Mouse (Mus musculus) yolk sac, embryonic 10.5 days (tissue): ENCODE measurements around the gene Actc1.

Source experiments
- DNase-seq: peaks from one replicate; pipeline ENCODE4 v3.0.0-alpha.2; 2017; ENCODE audit warnings: low spot score

Gene Actc1

DNA sequence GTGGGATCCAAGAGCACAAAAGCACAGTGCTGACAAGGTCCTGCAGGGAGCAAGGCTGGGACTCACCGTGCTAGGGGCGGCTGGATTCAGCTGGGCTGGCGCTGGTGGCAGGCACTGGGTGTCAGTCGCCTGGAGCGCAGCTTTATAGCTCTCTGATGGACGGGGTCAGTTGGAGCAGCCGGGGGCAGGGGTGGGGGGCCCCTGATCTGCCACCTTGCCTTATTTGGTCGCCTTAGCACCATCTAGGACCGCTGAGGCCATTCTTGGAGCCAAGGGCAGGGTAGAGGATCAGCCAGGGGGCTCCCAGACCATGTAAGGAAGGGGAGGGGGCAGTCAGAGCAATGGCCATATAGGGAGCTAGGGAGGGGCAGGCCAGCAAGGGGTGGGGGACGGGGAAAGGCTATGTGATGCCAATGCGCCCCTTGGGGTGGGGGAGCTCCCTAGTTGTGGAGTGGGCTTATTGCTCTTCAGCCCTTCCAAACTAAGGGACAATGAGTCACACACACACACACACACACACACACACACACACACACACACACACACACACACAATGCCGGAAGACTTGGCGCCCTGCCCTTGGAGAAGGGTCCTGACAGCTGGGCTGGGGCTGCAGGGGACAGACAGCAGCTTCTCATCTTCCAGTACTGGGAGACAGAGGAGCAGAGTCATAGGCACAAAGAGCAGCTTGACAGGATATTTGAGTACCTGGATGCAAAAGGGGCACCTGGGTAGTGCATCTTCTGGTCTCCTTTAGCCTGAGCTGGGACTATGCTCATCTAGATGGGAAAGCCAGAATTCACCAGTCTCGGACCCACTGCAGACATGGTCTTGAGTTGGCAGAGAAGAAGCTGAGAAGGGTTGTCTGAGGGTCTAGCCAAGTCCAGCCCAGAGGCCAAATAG is at the start of gene Actc1:
Gene Actc1 (minus strand): TSS at position 853 of the 903 bp plus-strand sequence.
- no peak for DNase-seq

DNA sequence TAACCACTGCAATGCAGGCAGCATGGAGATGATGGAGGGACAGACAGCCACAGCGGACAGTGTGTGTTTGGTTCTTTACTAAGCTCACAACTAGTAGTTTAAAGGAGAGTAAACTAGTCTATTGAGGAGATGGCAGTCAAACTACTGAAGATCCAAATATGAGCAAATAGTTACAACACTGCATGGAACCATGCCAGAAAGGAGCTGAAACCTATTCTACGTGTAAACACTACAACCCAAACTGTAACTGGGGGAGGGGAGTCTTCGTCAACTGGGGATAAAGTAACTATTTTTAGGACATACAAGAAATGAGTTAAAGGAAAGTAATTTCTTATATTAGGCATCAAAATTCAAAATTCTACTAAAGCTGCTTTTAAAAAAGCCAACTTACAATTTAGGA is 49.1 kb upstream of the Actc1 start:
- DNase-seq: no peak

DNA sequence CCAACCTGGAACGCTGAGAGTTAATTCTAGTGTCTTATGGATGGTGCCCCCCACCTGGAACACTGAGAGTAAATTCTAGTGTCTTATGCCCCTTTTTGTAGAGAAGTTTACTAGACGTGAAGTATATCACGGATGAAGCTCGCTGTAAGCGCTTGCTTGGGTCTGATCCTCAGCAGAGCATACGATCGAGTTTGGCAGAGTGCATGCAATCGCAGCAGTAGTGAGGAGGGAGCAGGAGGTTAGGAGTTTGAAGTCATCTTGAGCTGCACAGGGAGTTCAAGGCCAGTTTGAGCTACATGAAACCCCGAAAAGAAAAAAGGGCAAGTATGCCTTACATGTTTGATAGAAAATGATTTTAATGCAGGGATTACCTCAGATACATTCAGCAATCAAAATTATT is 47.5 kb upstream of the Actc1 start:
- DNase-seq: no peak

DNA sequence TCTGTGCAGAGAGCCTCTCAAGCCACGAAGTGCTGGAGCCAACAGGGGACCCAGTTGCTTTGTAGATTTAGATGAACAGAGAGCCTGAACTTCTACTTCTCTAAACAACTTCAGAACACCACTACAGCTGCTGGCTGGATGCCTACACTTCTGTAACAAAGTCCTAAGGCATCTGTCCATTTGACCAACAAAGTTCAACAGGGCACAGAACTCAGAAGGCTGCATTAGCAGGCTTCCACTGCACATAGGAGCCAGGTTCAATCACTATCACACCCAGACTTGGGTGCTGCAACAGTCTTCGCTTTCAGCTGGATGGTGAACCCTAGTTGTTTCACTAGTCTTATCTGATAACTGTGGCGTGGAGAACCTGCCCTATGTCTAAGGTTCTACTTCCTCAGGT is 46.5 kb upstream of the Actc1 start:
- no peak for DNase-seq

DNA sequence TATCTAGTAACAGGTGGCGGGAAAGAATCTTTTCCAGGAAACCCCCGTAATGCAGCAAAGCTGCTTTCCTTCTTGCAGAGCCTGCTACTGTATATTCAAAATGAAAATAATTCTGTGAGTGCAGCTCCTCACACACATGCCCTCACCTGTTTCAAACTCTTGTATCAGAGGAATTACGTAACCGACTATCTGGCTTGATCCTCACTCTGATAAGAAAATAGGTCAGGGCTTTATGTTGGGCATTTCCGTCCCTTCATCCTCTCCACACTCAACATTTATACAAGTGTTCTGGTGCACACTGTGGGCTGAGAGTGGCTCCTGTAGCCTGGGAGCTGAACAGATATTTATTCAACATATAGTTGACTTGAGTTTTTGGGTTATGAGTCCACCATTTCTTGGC is 45.8 kb upstream of the Actc1 start:
- no peak for DNase-seq

DNA sequence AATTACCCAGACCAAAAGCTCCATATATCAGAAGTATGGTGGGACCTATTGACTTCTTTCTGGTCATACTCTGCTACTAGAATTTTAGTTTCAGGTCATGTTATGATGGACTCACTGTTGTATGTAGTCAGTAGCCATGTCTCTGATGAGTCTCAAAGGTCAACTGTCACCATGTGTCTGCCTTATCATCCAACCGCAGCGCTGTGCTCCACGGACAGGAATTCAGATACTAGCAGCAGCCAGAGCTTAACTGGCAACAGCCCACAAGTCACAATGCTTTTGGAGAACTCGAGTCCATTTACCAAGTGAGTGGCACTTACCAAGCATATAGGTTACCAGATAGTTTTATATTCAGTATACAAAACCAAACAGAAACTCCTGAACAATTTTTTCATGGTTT is 44.3 kb upstream of the Actc1 start:
- DNase-seq: no peak

DNA sequence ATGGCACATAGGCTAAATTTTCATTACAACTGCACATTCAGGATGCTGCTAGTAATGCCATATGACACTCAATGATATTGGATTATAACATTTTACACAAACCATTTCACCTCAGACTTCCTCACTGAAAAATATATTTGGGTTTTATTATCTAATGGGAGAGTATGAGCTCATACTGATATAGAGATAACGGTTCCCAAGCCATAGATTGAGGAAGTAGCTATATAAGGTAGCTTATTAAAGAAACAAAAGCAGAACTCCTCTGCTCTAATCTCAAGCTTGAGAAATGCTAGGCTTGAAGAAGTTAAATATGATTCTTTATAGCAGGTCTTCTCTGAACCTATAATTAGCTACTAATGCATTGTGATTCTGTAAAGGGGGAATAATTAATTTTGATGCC is 43.2 kb upstream of the Actc1 start:
- no peak for DNase-seq

DNA sequence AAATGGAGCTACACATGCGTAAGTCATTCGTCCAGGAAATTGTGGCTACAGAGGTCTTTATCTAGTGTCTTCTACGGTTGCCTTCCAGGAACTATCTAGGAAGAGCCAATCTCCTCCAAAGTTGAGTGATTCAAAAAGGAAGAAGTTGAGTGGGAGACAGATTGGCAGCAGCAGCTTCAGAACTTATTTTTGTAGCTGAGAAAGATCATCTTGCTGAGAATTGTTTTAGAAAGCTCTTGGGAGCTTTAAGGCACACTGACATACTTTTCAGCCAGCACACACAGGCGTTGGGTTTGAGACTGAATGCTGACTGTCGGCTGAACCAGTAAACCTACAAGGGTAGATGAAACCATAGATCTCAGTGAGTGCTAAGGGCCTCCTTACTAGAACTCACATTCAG is 42.0 kb upstream of the Actc1 start:
- DNase-seq: no peak

DNA sequence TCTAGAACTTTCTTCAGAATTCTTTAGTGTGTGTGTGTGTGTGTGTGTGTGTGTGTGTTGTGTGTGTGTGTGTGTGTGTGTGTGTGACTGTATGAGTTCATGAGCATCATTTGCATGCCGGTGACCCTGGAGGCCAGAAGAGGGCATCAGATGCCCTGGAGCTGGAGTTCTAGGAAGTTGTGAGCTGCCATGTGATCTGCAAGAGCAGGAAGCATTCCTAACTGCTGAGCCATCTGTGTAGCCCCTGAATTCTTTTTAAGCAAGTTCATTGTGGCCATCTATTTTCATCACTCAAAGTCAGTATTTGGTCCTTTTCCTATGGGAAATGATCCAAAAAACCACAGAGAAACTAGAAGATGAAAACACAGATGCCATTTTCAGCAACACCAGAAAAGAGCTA is 41.3 kb upstream of the Actc1 start:
- DNase-seq: no peak

DNA sequence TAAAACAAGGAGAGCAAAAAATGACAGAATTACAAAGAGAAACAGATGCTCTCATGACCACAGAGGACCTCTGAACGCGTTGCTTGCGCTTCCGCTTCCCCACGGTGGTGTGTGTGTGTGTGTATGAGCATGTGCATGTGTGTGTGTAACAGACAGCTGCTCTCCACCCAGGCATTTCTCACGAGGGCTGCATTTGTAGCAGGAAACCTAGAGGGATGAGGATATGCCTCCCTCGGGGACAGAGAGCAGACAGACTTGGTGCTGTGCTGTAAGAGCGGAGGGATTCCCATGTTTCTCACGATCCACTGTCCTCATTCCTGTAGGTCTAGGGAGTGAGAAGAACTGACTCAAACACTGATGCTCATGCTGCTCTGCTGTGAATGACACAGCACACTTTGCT is 40.2 kb upstream of the Actc1 start:
- no peak for DNase-seq

DNA sequence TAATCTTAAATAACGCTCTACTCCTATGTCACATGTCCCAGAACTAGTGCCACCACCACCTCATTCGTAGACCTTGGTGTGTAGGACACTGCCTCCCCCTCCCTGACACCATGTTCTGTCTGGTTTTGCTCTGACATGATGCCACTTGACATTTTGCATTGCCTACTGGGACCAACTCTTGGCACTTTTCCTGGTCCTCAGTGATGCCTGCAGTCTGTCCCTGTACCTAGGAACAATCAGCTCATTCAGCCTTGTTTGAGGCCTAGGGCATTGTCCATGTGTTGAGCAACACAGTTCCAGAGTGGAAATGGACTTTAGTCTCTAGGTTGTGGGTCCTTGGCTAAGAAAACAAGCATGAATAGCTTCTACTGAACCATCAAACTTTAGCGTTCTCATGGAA is 36.5 kb upstream of the Actc1 start:
- peak; percentile 9 for DNase-seq

DNA sequence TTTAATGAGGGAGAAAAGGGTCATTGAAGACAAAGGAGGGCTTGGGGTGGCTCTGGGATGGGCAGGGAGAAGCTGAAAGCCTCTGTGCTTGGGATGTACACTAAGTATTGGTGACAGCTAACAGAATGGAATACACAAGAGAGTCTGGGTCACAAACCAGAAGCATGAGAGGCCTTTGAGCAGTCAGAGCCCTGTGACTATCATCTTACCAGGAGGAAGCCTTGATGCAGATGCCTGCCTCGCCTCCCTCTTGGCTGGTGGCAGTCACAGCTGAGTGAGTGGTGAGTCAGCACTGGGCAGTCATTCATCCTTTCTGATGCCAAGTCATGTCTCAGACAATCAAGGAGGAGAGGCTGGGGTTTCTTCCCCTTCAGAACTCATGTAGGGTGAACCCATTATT is 33.9 kb upstream of the Actc1 start:
- DNase-seq: no peak

DNA sequence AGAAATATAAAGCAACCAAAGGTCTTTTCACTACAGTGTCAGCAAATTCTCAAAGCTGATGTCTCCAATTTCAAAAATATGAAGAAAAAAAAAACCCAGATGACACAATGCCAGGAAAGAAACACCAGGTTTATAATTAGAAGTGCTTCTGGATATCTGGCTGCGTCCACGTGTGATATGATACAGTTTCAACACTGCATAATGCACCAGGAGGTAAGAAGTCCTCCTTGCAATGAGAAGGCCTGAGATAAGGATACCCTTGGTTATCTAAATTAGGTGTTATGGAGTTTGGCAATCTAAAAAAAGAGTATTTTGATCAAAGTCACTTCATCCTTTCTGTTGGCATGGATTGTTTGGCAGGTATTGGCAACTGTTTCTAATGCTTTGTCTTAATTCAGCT is 18.5 kb upstream of the Actc1 start:
- no peak for DNase-seq

DNA sequence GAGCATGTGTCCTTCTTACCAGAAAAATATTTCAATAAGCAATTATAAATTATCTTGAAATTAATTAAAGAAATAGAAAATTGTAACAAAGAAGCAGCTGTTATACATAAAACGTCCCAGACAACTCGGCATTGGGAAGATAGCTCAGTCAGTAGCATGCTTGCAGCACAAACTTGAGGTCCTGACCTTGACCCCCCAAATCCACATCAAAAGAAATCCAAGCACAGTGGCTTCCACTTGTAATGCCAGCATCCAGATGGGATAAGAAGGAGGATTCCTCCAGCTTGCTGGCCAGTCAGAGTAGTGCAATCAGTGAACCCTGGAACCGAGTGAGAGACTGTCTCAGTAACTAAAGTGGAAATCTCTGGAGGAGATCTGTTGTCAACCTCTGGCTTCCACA is 12.9 kb upstream of the Actc1 start:
- DNase-seq: no peak

DNA sequence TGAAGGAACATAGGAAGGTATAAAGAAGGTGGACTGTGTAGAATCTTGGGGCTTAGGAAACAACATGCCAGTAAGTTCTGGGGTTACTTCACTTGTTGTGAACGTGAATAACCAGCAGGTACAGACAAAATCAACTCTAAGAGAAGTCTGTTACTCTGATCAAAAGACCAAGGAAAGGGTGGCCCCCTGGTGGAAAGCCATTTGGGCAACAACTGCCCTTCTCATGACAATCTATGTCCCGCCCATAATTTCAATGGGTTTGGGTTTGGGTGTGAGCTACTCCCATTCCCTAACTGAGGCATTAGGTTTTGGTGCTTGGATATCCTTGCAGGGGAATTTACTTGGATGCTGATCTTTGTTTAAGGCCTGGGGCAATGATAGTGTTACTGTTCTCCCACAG is 10.7 kb upstream of the Actc1 start:
- no peak for DNase-seq

DNA sequence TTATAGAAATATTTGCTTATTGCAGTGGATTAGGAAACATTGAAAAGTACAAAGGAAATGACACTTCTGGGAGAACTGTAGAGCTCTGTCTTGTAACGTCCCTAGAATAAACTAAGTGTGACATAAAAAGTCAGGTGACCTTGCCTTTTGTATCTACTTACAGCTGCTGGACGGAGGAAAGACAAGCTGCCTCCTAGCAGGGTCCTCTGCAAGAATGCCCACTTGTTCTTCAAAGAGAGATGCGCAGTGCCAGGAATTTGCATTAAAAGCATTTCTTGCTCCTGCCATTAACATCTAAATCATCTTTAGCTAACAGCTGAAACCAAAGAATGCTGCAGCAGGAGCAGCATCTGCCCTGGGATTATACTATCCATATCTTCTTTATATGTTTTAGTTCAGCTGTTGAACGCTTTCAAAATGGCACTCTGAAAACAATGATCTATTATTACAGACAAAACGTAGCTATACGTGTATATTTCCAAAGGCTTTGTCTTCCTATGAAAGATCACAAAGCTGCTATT is 6.8 kb upstream of the Actc1 start:
- DNase-seq: no peak

DNA sequence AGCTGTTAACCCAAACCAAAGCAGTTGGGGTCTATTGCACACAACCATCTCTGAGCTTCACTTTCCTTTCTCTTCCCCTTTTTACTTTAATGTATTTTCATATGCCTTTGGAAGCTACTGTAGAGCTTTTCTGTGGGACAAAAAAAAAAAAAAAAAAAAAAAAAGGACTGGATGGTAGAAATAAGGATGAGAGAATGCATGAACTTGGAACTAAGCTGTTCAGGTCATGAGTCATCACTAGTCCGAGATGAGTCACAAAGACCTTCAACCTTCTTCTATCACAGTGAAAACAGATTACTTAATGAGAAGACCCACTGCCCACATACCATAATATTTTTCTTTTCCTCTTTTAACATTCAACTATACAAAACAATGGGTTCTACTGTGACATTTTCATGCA is 6.3 kb upstream of the Actc1 start:
- no peak for DNase-seq

DNA sequence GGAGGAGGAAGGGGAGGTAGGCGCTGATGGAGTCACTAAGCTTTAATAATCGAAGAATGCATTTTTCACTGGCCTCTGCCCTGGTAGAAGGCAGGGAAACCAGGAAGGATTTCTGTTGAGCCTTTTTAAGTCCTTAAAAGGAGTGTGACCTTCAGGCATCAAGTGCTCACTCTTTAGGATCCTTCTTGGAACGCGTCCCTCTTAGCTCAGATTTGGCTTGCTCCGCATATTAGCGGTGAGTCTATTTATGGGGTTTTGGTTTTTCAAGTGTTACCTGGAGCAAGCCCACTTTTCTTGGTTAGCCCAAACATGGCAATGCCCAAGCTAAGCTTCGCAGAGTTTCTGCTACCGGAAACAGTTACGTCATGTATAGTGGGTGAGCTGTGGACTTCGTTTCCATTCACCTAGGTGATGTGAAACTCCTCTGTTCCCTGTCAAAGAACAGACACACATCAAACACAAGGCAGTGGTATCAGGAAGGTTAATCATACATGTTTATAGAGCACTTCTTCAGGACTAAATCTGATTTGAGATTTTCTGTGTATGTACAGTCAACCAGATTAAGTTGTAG is 5.0 kb upstream of the Actc1 start:
- no peak for DNase-seq

DNA sequence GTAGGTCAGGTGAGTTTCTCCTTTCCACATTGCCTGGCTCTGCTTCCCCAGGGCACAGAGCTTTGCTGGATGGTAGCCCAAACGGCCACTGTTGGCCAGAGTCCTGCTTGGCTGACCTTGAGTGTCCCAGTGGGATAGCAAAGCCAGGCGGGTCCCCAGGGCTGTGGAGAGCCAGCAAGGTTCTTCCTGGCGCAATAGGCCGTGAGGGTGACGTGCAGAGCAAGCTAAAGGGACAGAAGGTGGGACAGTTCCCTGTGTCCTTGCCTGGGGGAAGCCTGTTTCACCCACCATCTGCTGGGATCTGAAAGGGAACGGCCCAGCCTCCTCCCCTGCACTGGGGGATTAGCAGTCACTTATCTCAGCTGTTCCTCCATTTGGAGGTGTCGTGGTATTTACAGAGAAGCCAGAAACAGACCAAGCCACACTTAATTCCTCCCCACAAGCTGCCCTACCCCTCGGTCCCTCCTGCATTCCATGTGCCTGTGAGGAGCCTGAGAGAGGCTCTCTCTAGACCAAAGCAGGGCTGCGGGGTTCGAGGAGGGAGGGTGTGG is 4.0 kb upstream of the Actc1 start:
- peak; percentile 3 for DNase-seq

DNA sequence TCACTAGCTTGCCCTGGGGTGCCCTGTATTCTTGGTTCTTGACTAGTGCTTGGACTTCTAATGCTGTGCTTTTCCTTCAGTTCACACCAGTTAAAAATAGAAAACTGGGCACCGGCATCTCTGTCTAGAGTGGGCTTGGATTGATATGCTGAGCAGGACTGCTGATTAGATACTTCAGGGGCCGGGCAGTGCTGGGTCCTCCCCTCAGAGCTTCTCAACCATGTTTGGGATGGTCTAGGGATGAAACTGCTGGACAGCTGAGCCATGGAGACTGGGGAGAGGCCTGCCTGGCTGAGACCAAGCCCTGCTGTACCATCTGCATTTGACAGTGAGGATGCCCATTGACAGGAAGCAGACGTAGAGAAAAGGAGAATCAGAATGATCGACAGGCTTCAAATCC is 781 bp upstream of the Actc1 start:
- DNase-seq: no peak

DNA sequence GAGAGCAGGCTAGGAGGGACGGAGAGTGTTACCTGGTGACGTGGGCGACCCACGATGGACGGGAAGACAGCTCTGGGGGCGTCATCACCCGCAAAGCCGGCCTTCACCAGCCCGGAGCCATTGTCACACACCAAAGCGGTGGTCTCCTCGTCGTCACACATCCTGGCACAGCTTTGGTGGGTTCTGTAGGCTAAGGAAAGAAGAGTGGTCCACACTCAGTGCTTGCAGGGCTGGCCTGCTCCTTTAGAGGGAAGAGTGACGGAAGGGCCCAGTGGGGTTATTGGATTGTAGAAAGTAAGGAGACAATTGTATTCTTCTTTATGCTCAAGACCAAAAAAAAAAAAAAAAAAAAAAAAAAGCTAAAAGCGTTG is 1.5 kb downstream of the Actc1 start:
- DNase-seq: no peak

DNA sequence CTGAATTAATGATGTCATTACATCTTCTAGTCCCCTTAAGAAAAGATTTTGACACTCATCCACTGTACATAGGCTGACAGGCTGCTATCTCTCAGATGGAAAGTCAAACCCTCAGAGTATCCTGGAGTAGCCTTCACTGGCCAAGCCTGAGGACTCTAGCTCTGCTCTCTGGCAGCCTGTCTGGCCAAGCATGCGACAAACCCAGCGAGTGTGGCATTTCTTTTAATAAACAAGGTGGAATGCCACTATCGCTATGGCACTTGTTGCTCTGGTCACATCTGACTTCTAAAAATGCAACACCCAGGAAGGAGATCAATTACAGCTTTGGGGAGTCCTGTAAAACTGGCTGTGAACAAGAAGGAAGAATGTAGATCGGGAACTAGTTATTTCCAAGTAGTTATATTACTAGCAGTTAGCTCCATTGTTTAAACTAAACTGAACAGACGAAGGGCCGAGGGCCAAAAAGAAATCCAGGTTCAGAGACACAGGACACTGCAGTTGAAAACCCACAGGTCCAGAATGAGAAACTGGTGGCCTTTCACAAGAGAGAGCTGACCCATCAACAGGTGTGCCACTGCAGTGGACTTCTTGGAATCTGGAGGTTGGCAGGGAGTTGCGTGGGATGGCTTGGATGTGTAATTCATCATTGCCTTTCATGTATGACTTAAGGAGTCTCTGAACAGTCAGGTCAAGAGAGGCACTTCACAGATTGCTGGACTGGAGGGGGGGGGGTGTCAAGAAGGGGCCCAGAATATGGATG is 2.1 kb downstream of the Actc1 start:
- no peak for DNase-seq

DNA sequence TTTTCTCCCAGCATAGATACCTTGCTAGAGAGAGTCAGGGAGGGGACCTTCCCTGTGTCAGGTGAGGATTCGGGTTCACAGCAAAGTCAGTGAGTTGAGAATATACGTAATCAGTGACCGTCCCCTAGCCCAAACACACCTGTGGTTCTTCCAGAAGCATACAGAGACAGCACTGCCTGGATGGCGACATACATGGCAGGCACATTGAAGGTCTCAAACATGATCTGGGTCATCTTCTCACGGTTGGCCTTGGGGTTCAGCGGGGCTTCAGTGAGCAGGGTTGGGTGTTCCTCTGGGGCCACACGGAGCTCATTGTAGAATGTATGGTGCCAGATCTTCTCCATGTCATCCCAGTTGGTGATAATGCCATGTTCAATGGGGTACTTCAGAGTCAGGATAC is 3.2 kb downstream of the Actc1 start:
- no peak for DNase-seq
